Mouse (Mus musculus) heart, postnatal 4 days (tissue): ENCODE measurements around the gene Ccdc174. TPM values are rescaled to one million over a fixed set of nuclear protein-coding genes. Genes with fewer than 3 reads are reported as not detected.
"Not testable (repeated sequence)": the region's sequence is repeated elsewhere in the genome, so short reads cannot be mapped to it uniquely, and the experiment has no call there.

Experiments
- DNase-seq: peaks from one replicate; pipeline ENCODE4 v3.0.0; 2021
- total RNA-seq, 2 experiments: library from RNA; stranded (reverse); gene quantifications; 2 replicates each; pipeline ENCODE4 v1.2.3; 2021

Gene Ccdc174
- total RNA-seq = 10 to 100 TPM; 11.7 to 12.1 TPM

- peak; percentile 91 for DNase-seq
Measured at GRCm38 (mm10) chr6:91877885-91878651, at the start of gene Ccdc174. Ccdc174 (plus strand) TSS chr6:91878053.

- no peak for DNase-seq
Measured at GRCm38 (mm10) chr6:91832863-91833440, 44.9 kb upstream of the Ccdc174 start.

GRCm38 (mm10) chr6:91839010-91839871 lies 38.6 kb upstream of the Ccdc174 start:
- peak; percentile 89 for DNase-seq

- no peak for DNase-seq
Measured at GRCm38 (mm10) chr6:91842897-91843627, 34.8 kb upstream of the Ccdc174 start.

GRCm38 (mm10) chr6:91843628-91844153 lies 34.2 kb upstream of the Ccdc174 start:
- DNase-seq = no peak

GRCm38 (mm10) chr6:91852550-91852949 lies 25.3 kb upstream of the Ccdc174 start:
- DNase-seq = peak; percentile 62

GRCm38 (mm10) chr6:91858339-91858738 lies 19.5 kb upstream of the Ccdc174 start:
- DNase-seq = no peak

- no peak for DNase-seq
Measured at GRCm38 (mm10) chr6:91862848-91863247, 15.0 kb upstream of the Ccdc174 start.

- no peak for DNase-seq
Measured at GRCm38 (mm10) chr6:91864595-91864994, 13.3 kb upstream of the Ccdc174 start.

GRCm38 (mm10) chr6:91865601-91866000 lies 12.3 kb upstream of the Ccdc174 start:
- DNase-seq = no peak

GRCm38 (mm10) chr6:91868091-91868490 lies 9.8 kb upstream of the Ccdc174 start:
- no peak for DNase-seq

GRCm38 (mm10) chr6:91872781-91873180 lies 5.1 kb upstream of the Ccdc174 start:
- no peak for DNase-seq

GRCm38 (mm10) chr6:91883859-91884258 lies 6.0 kb downstream of the Ccdc174 start:
- no peak for DNase-seq

- no peak for DNase-seq
Measured at GRCm38 (mm10) chr6:91889255-91889906, 11.5 kb downstream of the Ccdc174 start.

GRCm38 (mm10) chr6:91890615-91891014 lies 12.8 kb downstream of the Ccdc174 start:
- no peak for DNase-seq

- no peak for DNase-seq
Measured at GRCm38 (mm10) chr6:91891776-91892175, 13.9 kb downstream of the Ccdc174 start.

- no peak for DNase-seq
Measured at GRCm38 (mm10) chr6:91896783-91897182, 18.9 kb downstream of the Ccdc174 start.

GRCm38 (mm10) chr6:91901505-91901904 lies 23.7 kb downstream of the Ccdc174 start:
- peak; percentile 87 for DNase-seq

GRCm38 (mm10) chr6:91902509-91902908 lies 24.7 kb downstream of the Ccdc174 start, which contains the start of gene 4930590J08Rik:
4930590J08Rik (plus strand) TSS chr6:91902809.
- DNase-seq = not testable (repeated sequence)

GRCm38 (mm10) chr6:91914011-91914410 lies 36.2 kb downstream of the Ccdc174 start:
- no peak for DNase-seq

- no peak for DNase-seq
Measured at GRCm38 (mm10) chr6:91917286-91917685, 39.4 kb downstream of the Ccdc174 start.
